Mouse (Mus musculus) kidney, postnatal 0 days (tissue): ENCODE data around the gene Ptpn13. TPM values are rescaled to one million over a fixed set of nuclear protein-coding genes. Genes with fewer than 3 reads are reported as not detected.

Experiments used
- ATAC-seq: fragments of 200-750 bp; cut with Nextera tagmentation; replicated peaks from 2 replicates; pipeline ENCODE4 v1.8.0; 2017; ENCODE audit warnings: low read depth, moderate number of reproducible peaks, moderate TSS enrichment, moderate library complexity; ENCODE audit not compliant: low FRiP score
- DNase-seq: peaks from one replicate; pipeline ENCODE4 v3.0.0-alpha.2; 2016; ENCODE audit warnings: low spot score
- H3K27ac ChIP-seq: fragments of 300-500 bp; sonication (generic); 2 replicates; pipeline ENCODE4 v1.5.1; 2014; ENCODE audit warnings: mild to moderate bottlenecking
- H3K27me3 ChIP-seq: fragments of 300-500 bp; sonication (generic); 2 replicates; pipeline ENCODE4 v1.6.1; 2014; ENCODE audit warnings: low read length, mixed read lengths; ENCODE audit not compliant: insufficient read depth
- H3K36me3 ChIP-seq: fragments of 300-500 bp; sonication (generic); 2 replicates; pipeline ENCODE4 v1.6.1; 2014; ENCODE audit warnings: low read length, mixed read lengths; ENCODE audit not compliant: insufficient read depth
- H3K4me1 ChIP-seq: fragments of 300-500 bp; sonication (generic); replicated peaks from 2 replicates; pipeline ENCODE4 v1.6.1; 2014; ENCODE audit warnings: antibody characterized with exemption, low read length, mixed read lengths; ENCODE audit not compliant: insufficient read depth
- H3K4me2 ChIP-seq: fragments of 300-500 bp; sonication (generic); 2 replicates; pipeline ENCODE4 v1.6.1; 2014; ENCODE audit warnings: mild to moderate bottlenecking, low read length, moderate library complexity, mixed read lengths
- H3K4me3 ChIP-seq: fragments of 300-500 bp; sonication (generic); replicated peaks from 2 replicates; pipeline ENCODE4 v1.5.1; 2014; ENCODE audit warnings: low read depth, low read length
- H3K9ac ChIP-seq: fragments of 300-500 bp; sonication (generic); 2 replicates; pipeline ENCODE4 v1.6.1; 2014; ENCODE audit warnings: low read depth, low read length
- H3K9me3 ChIP-seq: fragments of 300-500 bp; sonication (generic); replicated peaks from 2 replicates; pipeline ENCODE4 v1.6.1; 2016; ENCODE audit warnings: low read length, inconsistent platforms, mixed read lengths
- CTCF ChIP-seq: IDR thresholded peaks from 2 replicates; pipeline ENCODE4 v1.5.1; 2016; ENCODE audit warnings: antibody characterized with exemption, low read depth, mild to moderate bottlenecking, moderate library complexity
- WGBS: fragments of 180-500 bp; shearing (Covaris S2); extraction: QIAGEN DNeasy Blood & Tissue Kit; methylation state at CpG from one replicate; pipeline ENCODE4 v1.1.7; 2014; 5-methylcytosine and 5-hydroxymethylcytosine counted together
- polyA plus RNA-seq: library from polyadenylated mRNA; unstranded; fragments of >200 nt; fragmentation: Nextera tagmentation; extraction: Ambion mirVana; gene quantifications from 2 replicates; pipeline ENCODE4 v1.2.1, GENCODE M21; 2015

The Ptpn13 gene
- polyA plus RNA-seq, 1 experiment from 2014 or later: 20.4 TPM

DNA sequence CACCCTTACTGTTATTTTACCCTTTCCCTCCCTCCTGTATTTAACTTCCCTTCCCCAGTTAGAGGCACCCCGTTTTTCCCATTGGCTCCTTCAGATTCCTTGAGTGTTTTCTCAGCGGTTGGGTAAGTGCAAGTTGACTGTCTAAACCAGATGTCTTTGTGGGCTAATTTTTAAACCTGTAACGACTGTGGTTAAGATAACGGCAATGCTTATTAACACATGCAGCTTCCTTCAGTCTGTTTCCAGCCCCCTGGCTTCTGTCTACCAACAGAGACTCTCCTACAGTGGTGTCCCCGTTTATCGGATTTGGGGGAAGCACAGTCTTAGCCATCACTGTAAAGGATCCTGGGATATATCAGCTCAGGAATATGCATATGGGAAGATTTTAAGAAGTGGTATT, 35.9 kb downstream of the Ptpn13 start:
- Histone ChIP-seq H3K9me3 (no peaks in the 10 kb centered on the region), H3K4me1 (peaks cover 9% of the 10 kb centered on the region; the same call in 1 of the 2 replicates), H3K36me3 (no peaks in the 10 kb centered on the region), H3K27me3 (no peaks in the 10 kb centered on the region), H3K4me2 (no peak overlapping the region), H3K27ac (no peak overlapping the region), H3K4me3 (no peak overlapping the region), H3K9ac (no peak overlapping the region)
- TF ChIP-seq CTCF: no peak
- 57% methylated on average over 6 of the region's 6 CpGs for WGBS
- ATAC-seq: no peak
- no peak for DNase-seq

DNA sequence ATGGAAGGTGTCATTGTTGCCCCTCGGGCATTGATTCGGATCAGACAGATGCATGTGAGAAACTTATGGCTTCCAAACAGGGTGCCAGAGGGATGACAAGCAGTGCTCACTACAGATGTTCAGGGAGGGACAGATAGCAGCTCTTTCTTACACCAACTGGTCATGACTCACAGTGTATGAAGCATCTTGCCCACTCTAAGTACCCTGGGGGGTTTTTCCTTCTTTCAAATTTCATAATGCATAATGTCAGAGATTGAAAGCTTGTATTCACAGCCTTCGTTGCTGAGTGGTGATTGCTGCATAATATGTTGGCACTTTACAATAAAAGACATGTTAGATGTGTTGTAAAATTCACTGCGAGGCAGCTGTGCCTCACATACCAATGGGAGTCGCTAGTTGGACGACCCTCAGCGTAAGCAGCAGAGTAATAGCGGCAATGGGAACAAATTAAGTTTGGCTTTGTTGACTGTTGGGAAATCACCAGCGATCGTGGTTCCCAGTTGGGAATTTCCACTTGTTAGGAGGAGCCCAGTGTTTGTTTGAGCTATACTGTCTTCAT, 38.7 kb downstream of the Ptpn13 start:
- Histone ChIP-seq H3K27ac (0 out of 2 replicates have a peak overlapping the region, but pooled peaks have one; percentile 38), H3K4me2 (no peak overlapping the region), H3K4me3 (no peak overlapping the region), H3K27me3 (no peaks in the 10 kb centered on the region), H3K9ac (no peak overlapping the region), H3K4me1 (peaks cover 3% of the 10 kb centered on the region; the same call in 1 of the 2 replicates), H3K9me3 (no peaks in the 10 kb centered on the region), H3K36me3 (no peaks in the 10 kb centered on the region)
- no peak for TF ChIP-seq CTCF
- DNase-seq (no peak), ATAC-seq (no peak)
- 63% methylated on average over 10 of the region's 10 CpGs for WGBS

DNA sequence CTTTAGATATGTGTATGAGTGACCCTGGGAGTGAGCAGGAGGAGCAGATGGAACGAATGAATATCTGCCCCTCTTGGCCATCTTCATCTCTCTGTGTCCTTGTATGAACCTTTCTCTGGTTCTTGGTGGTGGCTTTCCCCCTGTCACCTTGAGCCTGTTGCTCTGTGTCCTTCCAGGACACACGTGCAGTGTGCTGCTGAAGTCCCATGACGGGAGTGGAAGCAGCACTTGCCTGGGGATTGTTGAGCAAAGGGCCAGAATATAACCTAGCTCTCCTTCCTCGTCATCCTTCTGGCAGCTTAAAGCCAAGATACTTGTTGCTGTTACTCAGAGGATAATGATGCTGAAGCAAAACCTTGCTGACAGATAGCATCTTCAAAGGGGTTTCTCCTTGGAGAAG, 39.3 kb downstream of the Ptpn13 start:
- Histone ChIP-seq H3K4me3 (no peak overlapping the region), H3K9ac (no peak overlapping the region), H3K9me3 (no peaks in the 10 kb centered on the region), H3K4me1 (no peaks in the 10 kb centered on the region), H3K27ac (0 out of 2 replicates have a peak overlapping the region, but pooled peaks have one; percentile 38), H3K36me3 (no peaks in the 10 kb centered on the region), H3K27me3 (no peaks in the 10 kb centered on the region), H3K4me2 (no peak overlapping the region)
- ATAC-seq (no peak), DNase-seq (no peak)
- no peak for TF ChIP-seq CTCF
- 74% methylated on average over 4 of the region's 4 CpGs for WGBS

DNA sequence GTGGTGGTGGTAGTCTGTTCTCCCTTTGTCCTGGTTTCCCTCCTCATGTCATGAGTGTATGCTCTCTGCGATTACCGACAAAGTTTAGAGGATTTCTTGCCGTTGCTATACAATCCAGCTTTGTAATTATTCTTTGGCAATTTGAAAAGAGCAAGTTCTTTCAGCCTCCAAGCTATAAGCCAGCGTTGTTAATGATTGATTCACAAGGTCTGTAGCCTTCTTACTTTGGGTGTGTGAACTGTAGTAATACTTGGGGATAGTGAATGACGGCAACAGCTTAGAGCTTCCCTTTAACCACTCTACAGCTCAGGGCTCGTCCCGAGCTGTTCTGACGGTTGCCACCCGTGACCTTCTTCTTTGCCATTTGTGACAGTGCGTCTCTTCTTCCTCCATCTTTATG, 39.8 kb downstream of the Ptpn13 start:
- H3K27ac ChIP-seq: no peak overlapping the region
- WGBS: 69% methylated on average over 10 of the region's 10 CpGs

DNA sequence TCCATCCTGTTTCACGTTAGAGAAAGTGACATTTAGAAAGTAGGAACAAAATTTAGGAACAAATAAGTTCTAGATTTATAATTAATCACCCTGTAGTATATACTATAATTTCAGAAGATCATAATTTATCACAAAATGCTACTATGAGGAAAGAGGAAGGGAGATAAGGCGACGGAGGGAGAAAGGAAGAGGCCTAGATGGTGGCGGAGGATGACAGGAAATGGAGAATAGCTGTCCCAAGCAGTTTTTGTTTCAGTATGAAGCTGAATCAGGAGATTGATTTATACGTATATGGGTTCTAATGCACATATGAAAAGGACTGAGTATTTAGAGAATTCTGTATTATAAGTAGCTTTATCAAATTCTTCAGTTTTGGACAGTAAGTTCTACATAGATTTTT, 47.7 kb downstream of the Ptpn13 start:
- Histone ChIP-seq H3K36me3 (no peaks in the 10 kb centered on the region), H3K9ac (no peak overlapping the region), H3K27ac (no peak overlapping the region), H3K27me3 (no peaks in the 10 kb centered on the region), H3K4me2 (no peak overlapping the region), H3K4me3 (no peak overlapping the region), H3K4me1 (no peaks in the 10 kb centered on the region), H3K9me3 (no peaks in the 10 kb centered on the region)
- WGBS: 72% methylated on average over 5 of the region's 5 CpGs
- DNase-seq (no peak), ATAC-seq (no peak)
- no peak for TF ChIP-seq CTCF

More for the DNA sequence above, 39.8 kb downstream of the Ptpn13 start:
- ATAC-seq: no peak
- H3K9me3 ChIP-seq: no peaks in the 10 kb centered on the region
- H3K4me1 ChIP-seq: no peaks in the 10 kb centered on the region
- H3K9ac ChIP-seq: no peak overlapping the region
- no peaks in the 10 kb centered on the region for H3K36me3 ChIP-seq
- H3K27me3 ChIP-seq: no peaks in the 10 kb centered on the region
- TF ChIP-seq CTCF: no peak
- H3K4me2 ChIP-seq: no peak overlapping the region
- H3K4me3 ChIP-seq: no peak overlapping the region
- DNase-seq: peak; percentile 32

DNA sequence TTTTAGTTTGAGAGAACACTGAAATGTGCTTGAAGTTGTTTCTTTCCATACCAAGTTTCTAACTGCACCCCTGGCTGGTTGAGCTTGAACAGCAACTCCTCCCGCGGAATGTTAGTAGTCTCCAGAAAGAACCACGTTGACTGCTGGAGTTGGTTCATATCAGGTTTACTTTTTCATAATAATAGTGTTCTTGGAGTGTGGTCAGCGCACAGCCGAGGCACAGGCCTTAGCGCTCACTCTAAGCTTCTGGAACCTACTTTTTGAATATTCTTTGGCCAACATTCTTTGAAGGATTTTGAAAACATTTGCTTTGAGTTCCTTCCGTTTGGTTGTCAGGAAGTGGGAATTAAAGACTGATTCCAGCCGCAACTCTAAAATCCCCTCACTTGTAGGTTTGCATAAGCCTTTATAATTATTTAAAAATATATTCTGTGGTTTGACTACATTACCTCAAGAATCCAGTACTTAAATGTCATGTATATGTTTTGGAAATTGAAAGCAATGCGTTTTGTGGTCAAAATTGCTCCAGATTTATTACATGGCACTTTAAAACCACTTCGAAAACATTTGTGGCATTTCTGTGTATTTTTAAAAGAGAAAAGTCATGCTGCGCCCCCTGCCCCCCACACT, 48.6 kb downstream of the Ptpn13 start:
- no peak for TF ChIP-seq CTCF
- H3K9ac ChIP-seq: no peak overlapping the region
- no peaks in the 10 kb centered on the region for H3K36me3 ChIP-seq
- no peaks in the 10 kb centered on the region for H3K4me1 ChIP-seq
- H3K9me3 ChIP-seq: no peaks in the 10 kb centered on the region
- DNase-seq (peak; percentile 10), ATAC-seq (no peak)
- H3K27ac ChIP-seq: no peak overlapping the region
- WGBS: 82% methylated on average over 11 of the region's 11 CpGs
- no peak overlapping the region for H3K4me2 ChIP-seq
- H3K4me3 ChIP-seq: no peak overlapping the region
- no peaks in the 10 kb centered on the region for H3K27me3 ChIP-seq
